In the genomic region with DNA sequence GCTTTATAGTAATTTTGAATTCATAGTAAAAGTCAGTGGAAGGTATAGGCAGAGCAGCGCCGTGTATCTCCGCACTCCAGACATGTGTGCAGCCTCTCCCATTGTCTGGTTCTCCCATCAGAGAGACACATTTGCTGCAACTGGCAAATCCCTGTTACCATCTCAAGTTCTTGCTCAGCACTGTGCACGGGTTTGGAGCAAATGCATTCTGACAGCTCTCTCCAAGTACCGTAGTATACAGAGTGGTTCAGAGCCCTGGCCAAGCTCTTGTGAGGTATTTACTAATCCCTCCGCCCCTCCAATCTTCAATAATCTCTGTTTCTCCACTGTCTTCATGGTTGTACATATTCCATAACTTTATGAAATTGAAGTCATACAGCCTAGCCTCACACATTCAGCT, we compare ENCODE assay signal across 1 mouse cellular context.
TF ChIP-seq lines count a peak whose summit lies in the region.

No protein-coding gene starts in this region.

TF ChIP-seq in CH12.LX, 34 proteins besides CTCF, POLR2A, EP300 and RAD21 (continued from another document):
- TF ChIP-seq MEF2A (IDR thresholded peaks at IDR 0.05; ENCODE audit: borderline replicate concordance, low read depth, low read length) (no peak), MXI1 (IDR thresholded peaks at IDR 0.05; ENCODE audit: low read depth, low read length) (no peak), ELF1 (IDR thresholded peaks at IDR 0.05; ENCODE audit: low read depth, low read length) (no peak), BHLHE40 (IDR thresholded peaks at IDR 0.05; ENCODE audit: low read depth, low read length) (no peak), USF1 (IDR thresholded peaks at IDR 0.05; ENCODE audit: low read depth, low read length) (no peak), GABPA (IDR thresholded peaks at IDR 0.05; ENCODE audit: insufficient replicate concordance, low read depth, low read length) (no peak), ZMIZ1 (IDR thresholded peaks at IDR 0.05; ENCODE audit: low read depth, low read length) (no peak), HCFC1 (IDR thresholded peaks at IDR 0.05; ENCODE audit: low read depth, low read length) (no peak), RCOR1 (conservative IDR thresholded peaks at IDR 0.05; ENCODE audit: low read depth, low read length) (no peak), ETS1 (conservative IDR thresholded peaks at IDR 0.05; ENCODE audit: low read depth, low read length) (no peak), SMC3 (IDR thresholded peaks at IDR 0.05; ENCODE audit: low read depth, low read length) (no peak), ZC3H11A (IDR thresholded peaks at IDR 0.05; ENCODE audit: low read depth, low read length) (no peak), IRF4 (IDR thresholded peaks at IDR 0.05; ENCODE audit: low read depth, low read length) (no peak), UBTF (IDR thresholded peaks at IDR 0.05; ENCODE audit: low read depth, low read length) (no peak), CHD1 (IDR thresholded peaks at IDR 0.05; ENCODE audit: low read depth, low read length) (no peak)
